Mouse (Mus musculus) intestine, postnatal 0 days (tissue): ENCODE results near the gene 2300009A05Rik. TPM values are rescaled to one million over a fixed set of nuclear protein-coding genes. Genes with fewer than 3 reads are reported as not detected.
A peak's percentile ranks its signal among the peaks of the same experiment; 100 is the strongest.

Experiments used
- ATAC-seq: fragments of 200-750 bp; cut with Nextera tagmentation; 2 replicates; pipeline ENCODE4 v1.8.0; 2017; ENCODE audit warnings: mild to moderate bottlenecking, moderate TSS enrichment, moderate library complexity
- H3K27ac ChIP-seq: fragments of 300-500 bp; sonication (generic); 2 replicates; pipeline ENCODE4 v1.5.1; 2014; ENCODE audit warnings: mild to moderate bottlenecking, low read depth, low read length, moderate library complexity
- H3K27me3 ChIP-seq: fragments of 300-500 bp; sonication (generic); replicated peaks from 2 replicates; pipeline ENCODE4 v1.6.1; 2014; ENCODE audit warnings: low read length, mixed read lengths; ENCODE audit not compliant: control insufficient read depth, insufficient read depth
- H3K36me3 ChIP-seq: fragments of 300-500 bp; sonication (generic); 2 replicates; pipeline ENCODE4 v1.6.1; 2014; ENCODE audit warnings: mild to moderate bottlenecking, moderate library complexity; ENCODE audit not compliant: control insufficient read depth, insufficient read depth
- H3K4me1 ChIP-seq: fragments of 300-500 bp; sonication (generic); replicated peaks from 2 replicates; pipeline ENCODE4 v1.6.1; 2014; ENCODE audit warnings: antibody characterized with exemption, low read length, mixed read lengths; ENCODE audit not compliant: control insufficient read depth, insufficient read depth
- H3K4me2 ChIP-seq: fragments of 300-500 bp; sonication (generic); replicated peaks from 2 replicates; pipeline ENCODE4 v1.6.1; 2014; ENCODE audit warnings: low read depth, mild to moderate bottlenecking, moderate library complexity
- H3K4me3 ChIP-seq: fragments of 300-500 bp; sonication (generic); 2 replicates; pipeline ENCODE4 v1.5.1; 2014; ENCODE audit warnings: low read depth, low read length
- H3K9ac ChIP-seq: fragments of 300-500 bp; sonication (generic); 2 replicates; pipeline ENCODE4 v1.6.1; 2014; ENCODE audit warnings: mild to moderate bottlenecking, low read depth, low read length
- H3K9me3 ChIP-seq: fragments of 300-500 bp; sonication (generic); 2 replicates; pipeline ENCODE4 v1.6.1; 2016; ENCODE audit warnings: mixed run types; ENCODE audit not compliant: control insufficient read depth
- CTCF ChIP-seq: sonication (generic); IDR thresholded peaks from 2 replicates; pipeline ENCODE4 v1.5.1; 2016; ENCODE audit warnings: low read depth, mild to moderate bottlenecking, control low read depth, antibody characterized with exemption, moderate library complexity
- WGBS: fragments of 180-500 bp; shearing (Covaris S2); extraction: QIAGEN DNeasy Blood & Tissue Kit; methylation state at CpG from one replicate; pipeline ENCODE4 v1.1.7; 2014; 5-methylcytosine and 5-hydroxymethylcytosine counted together
- polyA plus RNA-seq: library from polyadenylated mRNA; unstranded; fragments of >200 nt; fragmentation: Nextera tagmentation; extraction: Ambion mirVana; gene quantifications from 2 replicates; pipeline ENCODE4 v1.2.1, GENCODE M21; 2015

The 2300009A05Rik gene
- polyA plus RNA-seq, 1 experiment from 2014 or later = 81.9 TPM

- no peak for TF ChIP-seq CTCF
- H3K27ac ChIP-seq = peak overlapping the region; percentile 81
These were observed 393 bp upstream of the 2300009A05Rik start for GRCm38 (mm10) chr9:63399463-63399815.

DNA sequence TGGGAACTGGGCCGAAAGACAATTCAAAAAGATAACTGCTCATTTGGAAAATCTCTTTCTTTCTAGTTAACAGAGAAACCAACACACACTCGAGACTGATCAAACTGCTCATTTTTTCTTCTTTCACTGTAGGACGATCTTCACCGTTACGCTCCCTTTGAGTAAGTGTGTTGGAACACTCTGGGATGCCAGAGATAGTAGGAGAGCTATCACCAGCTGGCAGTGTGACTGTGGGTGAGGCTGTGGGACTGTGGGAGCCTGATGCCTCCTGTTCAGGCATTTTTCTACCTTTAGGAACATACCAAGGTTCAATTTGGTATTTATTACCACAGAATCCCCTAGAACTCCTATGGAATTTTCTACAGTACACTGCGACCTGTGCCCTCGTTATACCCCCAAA is 3.4 kb downstream of the 2300009A05Rik start:
- WGBS = 79% methylated on average over 7 of the region's 7 CpGs

More at GRCm38 (mm10) chr9:63399463-63399815, 393 bp upstream of the 2300009A05Rik start:
- 4% methylated on average over 8 of the region's 8 CpGs for WGBS
- peak overlapping the region; percentile 80 for H3K9ac ChIP-seq
- ATAC-seq = peak; percentile 62; the same call in 1 of the 2 replicates
- H3K4me1 ChIP-seq = 0 out of 2 replicates have a peak, but pooled peaks cover 4% of the 10 kb centered on the region
- peak overlapping the region; percentile 84 for H3K4me3 ChIP-seq
- no peaks in the 10 kb centered on the region for H3K36me3 ChIP-seq
- H3K27me3 ChIP-seq = no peaks in the 10 kb centered on the region
- no peaks in the 10 kb centered on the region for H3K9me3 ChIP-seq
- H3K4me2 ChIP-seq = peak overlapping the region; percentile 96

DNA sequence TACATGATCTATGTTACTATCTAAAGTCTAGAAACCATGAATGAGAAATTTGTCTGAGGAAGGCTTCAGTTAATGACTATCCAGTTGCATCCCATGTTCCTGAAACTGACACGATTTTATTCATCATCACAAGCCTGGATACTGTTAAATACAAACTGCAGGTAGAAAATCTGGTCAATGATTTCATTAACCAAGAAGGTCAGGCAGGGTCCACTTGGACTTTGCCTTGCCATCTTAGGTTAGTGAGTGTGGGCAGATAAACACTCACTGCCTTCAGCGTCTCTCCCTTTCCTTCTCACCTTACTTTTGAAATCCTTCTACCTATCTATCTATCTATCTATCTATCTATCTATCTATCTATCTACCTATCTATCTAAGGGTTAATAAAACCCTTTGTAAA is 7.7 kb downstream of the 2300009A05Rik start:
- no peak overlapping the region for H3K9ac ChIP-seq
- no peak overlapping the region for H3K27ac ChIP-seq
- no peaks in the 10 kb centered on the region for H3K9me3 ChIP-seq
- 44% methylated on average over 2 of the region's 2 CpGs for WGBS
- no peak overlapping the region for H3K4me2 ChIP-seq
- no peak for ATAC-seq
- no peak overlapping the region for H3K4me3 ChIP-seq
- no peaks in the 10 kb centered on the region for H3K4me1 ChIP-seq
- TF ChIP-seq CTCF = no peak
- H3K36me3 ChIP-seq = no peaks in the 10 kb centered on the region
- H3K27me3 ChIP-seq = no peaks in the 10 kb centered on the region

More for the DNA sequence above, 3.4 kb downstream of the 2300009A05Rik start:
- no peak for TF ChIP-seq CTCF
- no peak overlapping the region for H3K4me2 ChIP-seq
- H3K36me3 ChIP-seq = no peaks in the 10 kb centered on the region
- H3K9me3 ChIP-seq = no peaks in the 10 kb centered on the region
- no peak for ATAC-seq
- no peak overlapping the region for H3K9ac ChIP-seq
- H3K27me3 ChIP-seq = no peaks in the 10 kb centered on the region
- no peak overlapping the region for H3K27ac ChIP-seq
- H3K4me3 ChIP-seq = no peak overlapping the region
- 0 out of 2 replicates have a peak, but pooled peaks cover 4% of the 10 kb centered on the region for H3K4me1 ChIP-seq

DNA sequence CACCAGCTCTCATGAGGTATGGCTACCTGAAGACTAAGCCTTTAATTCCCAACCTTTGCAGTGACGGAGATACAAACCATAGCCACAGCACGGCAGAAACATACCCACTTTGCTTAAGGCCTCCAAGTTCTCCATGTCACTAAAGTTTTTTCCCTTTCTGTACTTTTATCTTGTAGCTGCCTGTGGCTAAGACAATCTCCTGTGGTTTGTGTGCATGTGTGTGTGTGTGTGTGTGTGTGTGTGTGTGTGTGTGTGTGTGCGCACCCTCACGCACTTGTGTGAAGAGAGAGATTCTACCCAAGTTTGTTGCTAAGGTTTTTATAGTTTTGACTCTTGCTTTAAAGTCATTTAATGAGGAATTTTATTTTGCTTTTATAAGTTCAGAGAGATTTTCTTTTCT is 16.3 kb downstream of the 2300009A05Rik start:
- no peak overlapping the region for H3K4me2 ChIP-seq
- no peak overlapping the region for H3K27ac ChIP-seq
- no peaks in the 10 kb centered on the region for H3K36me3 ChIP-seq
- H3K4me1 ChIP-seq = no peaks in the 10 kb centered on the region
- no peak overlapping the region for H3K4me3 ChIP-seq
- no peaks in the 10 kb centered on the region for H3K27me3 ChIP-seq
- TF ChIP-seq CTCF = no peak
- H3K9ac ChIP-seq = no peak overlapping the region
- no peak for ATAC-seq
- WGBS = 90% methylated on average over 4 of the region's 4 CpGs
- H3K9me3 ChIP-seq = no peaks in the 10 kb centered on the region

DNA sequence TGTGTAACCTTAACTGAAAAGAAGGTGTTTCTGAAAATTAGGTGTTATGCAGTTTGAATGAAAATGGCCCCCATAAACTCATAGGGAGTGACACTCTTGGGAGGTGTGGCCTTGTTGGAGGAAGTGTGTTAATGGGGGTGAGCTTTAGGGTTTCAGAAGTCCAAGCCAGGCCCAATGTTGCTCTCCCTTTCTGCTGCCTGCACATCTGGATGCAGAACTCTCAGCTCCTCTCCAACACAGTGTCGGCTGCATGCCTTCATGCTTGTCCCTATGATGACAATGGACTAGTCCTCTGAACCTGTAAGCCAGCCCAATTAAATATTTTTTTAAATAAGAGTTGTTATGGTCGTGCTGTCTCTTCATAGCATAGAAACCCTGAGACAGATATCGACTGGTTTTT is 18.7 kb downstream of the 2300009A05Rik start:
- 83% methylated on average over 3 of the region's 3 CpGs for WGBS
- no peak for TF ChIP-seq CTCF

DNA sequence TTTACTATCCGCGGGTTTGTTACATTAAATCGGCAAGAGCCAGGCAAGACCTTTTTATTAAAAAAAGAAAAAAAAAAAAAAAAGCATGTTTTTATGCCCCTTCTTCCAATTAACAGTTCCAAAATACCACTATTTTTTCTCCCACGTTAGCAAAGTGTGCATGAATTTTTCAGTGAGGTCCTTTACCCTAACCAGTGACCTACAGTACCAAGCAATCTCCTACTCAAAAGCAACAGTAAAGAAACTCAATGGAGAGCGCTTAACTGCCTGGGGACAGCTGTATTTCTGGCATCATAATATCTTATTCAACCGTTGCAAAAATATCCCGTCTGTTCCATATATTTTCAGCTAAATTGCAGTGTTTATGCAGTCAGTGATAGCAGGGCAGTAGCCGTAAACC is 20.9 kb downstream of the 2300009A05Rik start:
- Histone ChIP-seq H3K4me2 (peak overlapping the region; percentile 88), H3K9me3 (no peaks in the 10 kb centered on the region), H3K4me3 (peak overlapping the region; percentile 83), H3K27me3 (no peaks in the 10 kb centered on the region), H3K36me3 (no peaks in the 10 kb centered on the region), H3K27ac (peak overlapping the region; percentile 91), H3K4me1 (peaks cover 11% of the 10 kb centered on the region; the same call in 1 of the 2 replicates), H3K9ac (peak overlapping the region; percentile 92)
- ATAC-seq = no peak
- no peak for TF ChIP-seq CTCF
- WGBS = 12% methylated on average over 8 of the region's 8 CpGs

More for the DNA sequence above, 18.7 kb downstream of the 2300009A05Rik start:
- Histone ChIP-seq H3K4me3 (no peak overlapping the region), H3K9ac (no peak overlapping the region), H3K9me3 (no peaks in the 10 kb centered on the region), H3K27me3 (no peaks in the 10 kb centered on the region), H3K27ac (no peak overlapping the region), H3K4me2 (no peak overlapping the region), H3K36me3 (no peaks in the 10 kb centered on the region), H3K4me1 (peaks cover 11% of the 10 kb centered on the region; the same call in 1 of the 2 replicates)
- no peak for ATAC-seq
